Mouse (Mus musculus): Measurements from ENCODE around the gene Orc3. TPM values are rescaled to one million over a fixed set of nuclear protein-coding genes. Genes with fewer than 3 reads are reported as not detected.

Gene Orc3
- polyA plus RNA-seq, 1 experiment from 2014 or later = 89.3 TPM

Other genes with a start within 250 kb of the Orc3 start
- gene Akirin2, start 64.0 kb downstream of the Orc3 start, polyA plus RNA-seq (2014; fragmentation: Nextera tagmentation; extraction: Ambion mirVana) = 44.3 and 49.7 TPM in 2 replicates
- gene Rars2, start within 50 bp of the Orc3 start, polyA plus RNA-seq (2014; fragmentation: Nextera tagmentation; extraction: Ambion mirVana) = 62.2 and 73.8 TPM in 2 replicates
- 66.2 and 69.2 TPM in 2 replicates for gene Slc35a1, start 72.5 kb upstream of the Orc3 start, polyA plus RNA-seq (2014; fragmentation: Nextera tagmentation; extraction: Ambion mirVana)
- 0.40 TPM in 1 of 2 replicates, not detected in the other for gene Cfap206, start 115.3 kb upstream of the Orc3 start, polyA plus RNA-seq (2014; fragmentation: Nextera tagmentation; extraction: Ambion mirVana)
- gene Gm136, start 141.3 kb upstream of the Orc3 start, polyA plus RNA-seq (2014; fragmentation: Nextera tagmentation; extraction: Ambion mirVana) = not detected in 2 replicates
- 42.9 and 43.0 TPM in 2 replicates for gene Smim8, start 163.5 kb upstream of the Orc3 start, polyA plus RNA-seq (2014; fragmentation: Nextera tagmentation; extraction: Ambion mirVana)

Data from intestine, embryonic 14.5 days (tissue).